Mouse (Mus musculus): Measurements from ENCODE around the gene Efcab12. TPM values are rescaled to one million over a fixed set of nuclear protein-coding genes. Genes with fewer than 3 reads are reported as not detected.
A peak's percentile ranks its signal among the peaks of the same experiment; 100 is the strongest.
"Not testable (repeated sequence)": the region's sequence is repeated elsewhere in the genome, so short reads cannot be mapped to it uniquely, and the experiment has no call there.

Efcab12 gene
- polyA plus RNA-seq, 1 experiment from 2014 or later: 0.42 TPM

GRCm38 (mm10) chr6:115867157-115867556, 28.9 kb upstream of the Efcab12 start:
- ATAC-seq (ENCODE audit: insufficient number of reproducible peaks, insufficient read depth, low FRiP score, low read depth): peak; percentile 36; the same call in 1 of the 2 replicates
- H3K4me1 ChIP-seq (ENCODE audit: control insufficient read depth in 2 of 2, insufficient read depth in 2 of 2, low read length in 2 of 2): peaks cover 4 to 11% of the 10 kb centered on the region in 2 experiments

GRCm38 (mm10) chr6:115865246-115865645, 27.0 kb upstream of the Efcab12 start:
- Histone ChIP-seq H3K27me3 (ENCODE audit: control insufficient read depth, insufficient read depth, low read length) (no peaks in the 10 kb centered on the region), H3K9ac (ENCODE audit: low read length) (no peak overlapping the region), H3K4me3 (ENCODE audit: control insufficient read depth in 1 of 2, insufficient read depth in 1 of 2, low read depth in 1 of 2, low read length in 2 of 2) (no peak overlapping the region), H3K27ac (replicated peaks in 1 of 2; ENCODE audit: control insufficient read depth in 1 of 2, insufficient read depth in 1 of 2, low read depth in 2 of 2, low read length in 2 of 2) (no peak overlapping the region), H3K4me1 (ENCODE audit: control insufficient read depth in 2 of 2, insufficient read depth in 2 of 2, low read length in 2 of 2) (peaks cover 8 to 14% of the 10 kb centered on the region in 2 experiments), H3K36me3 (ENCODE audit: control insufficient read depth, insufficient read depth, low read length) (0 out of 2 replicates have a peak, but pooled peaks cover 3% of the 10 kb centered on the region), H3K4me2 (ENCODE audit: low read length) (no peak overlapping the region), H3K9me3 (ENCODE audit: control insufficient read depth, low read length) (no peaks in the 10 kb centered on the region)
- ATAC-seq (ENCODE audit: insufficient number of reproducible peaks, insufficient read depth, low FRiP score, low read depth): no peak
- 93% methylated on average over 4 of the region's 4 CpGs for WGBS

More at GRCm38 (mm10) chr6:115867157-115867556, 28.9 kb upstream of the Efcab12 start:
- not testable (repeated sequence) for H3K27ac ChIP-seq (replicated peaks in 1 of 2; ENCODE audit: control insufficient read depth in 1 of 2, insufficient read depth in 1 of 2, low read depth in 2 of 2, low read length in 2 of 2); H3K4me3 ChIP-seq (ENCODE audit: control insufficient read depth in 1 of 2, insufficient read depth in 1 of 2, low read depth in 1 of 2, low read length in 2 of 2); H3K36me3 ChIP-seq (ENCODE audit: control insufficient read depth, insufficient read depth, low read length); H3K27me3 ChIP-seq (ENCODE audit: control insufficient read depth, insufficient read depth, low read length); H3K4me2 ChIP-seq (ENCODE audit: low read length); H3K9ac ChIP-seq (ENCODE audit: low read length); H3K9me3 ChIP-seq (ENCODE audit: control insufficient read depth, low read length)
- WGBS: no CpG with 5 or more reads among the region's 3 CpGs

- Histone ChIP-seq H3K36me3 (ENCODE audit: control insufficient read depth, insufficient read depth, low read length) (0 out of 2 replicates have a peak, but pooled peaks cover 3% of the 10 kb centered on the region), H3K9ac (ENCODE audit: low read length) (no peak overlapping the region), H3K27me3 (ENCODE audit: control insufficient read depth, insufficient read depth, low read length) (no peaks in the 10 kb centered on the region), H3K4me1 (ENCODE audit: control insufficient read depth in 2 of 2, insufficient read depth in 2 of 2, low read length in 2 of 2) (peaks cover 8 to 24% of the 10 kb centered on the region in 2 experiments), H3K27ac (replicated peaks in 1 of 2; ENCODE audit: control insufficient read depth in 1 of 2, insufficient read depth in 1 of 2, low read depth in 2 of 2, low read length in 2 of 2) (peak overlapping the region in 1 of 2 experiments; percentile 45; a peak in 1 of 4 replicates), H3K4me2 (ENCODE audit: low read length) (no peak overlapping the region), H3K9me3 (ENCODE audit: control insufficient read depth, low read length) (no peaks in the 10 kb centered on the region), H3K4me3 (ENCODE audit: control insufficient read depth in 1 of 2, insufficient read depth in 1 of 2, low read depth in 1 of 2, low read length in 2 of 2) (no peak overlapping the region)
- no peak for ATAC-seq (ENCODE audit: insufficient number of reproducible peaks, insufficient read depth, low FRiP score, low read depth)
- 48% methylated on average over 7 of the region's 7 CpGs for WGBS
Measured at GRCm38 (mm10) chr6:115863340-115863841, 25.2 kb upstream of the Efcab12 start.

DNA sequence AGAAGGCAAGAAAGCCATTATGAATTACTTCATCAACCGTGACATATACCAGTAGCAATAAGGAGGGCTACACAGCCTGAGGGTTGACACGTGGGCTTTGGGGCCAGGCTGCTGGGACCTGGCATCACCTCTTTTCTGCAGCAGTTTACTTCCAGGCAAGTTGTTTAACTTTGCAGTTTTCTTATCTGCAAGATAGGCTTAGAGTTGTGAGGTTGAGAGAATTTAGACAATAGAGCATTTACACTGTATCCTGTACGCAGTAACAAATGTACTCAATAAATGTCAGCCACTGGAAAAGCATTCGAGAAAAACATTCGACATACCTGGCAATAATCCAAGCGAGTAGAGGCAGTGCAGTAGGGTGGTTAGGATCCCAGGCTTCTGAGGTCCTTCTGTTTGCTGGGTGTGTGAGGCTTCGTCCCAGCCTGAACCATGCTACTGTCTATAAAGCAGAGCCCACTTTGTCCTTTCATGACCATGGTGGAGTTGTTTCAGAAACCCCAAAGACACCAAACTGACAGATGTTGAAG, 21.9 kb upstream of the Efcab12 start:
- H3K36me3 ChIP-seq (ENCODE audit: control insufficient read depth, insufficient read depth, low read length): 0 out of 2 replicates have a peak, but pooled peaks cover 3% of the 10 kb centered on the region
- no peaks in the 10 kb centered on the region for H3K27me3 ChIP-seq (ENCODE audit: control insufficient read depth, insufficient read depth, low read length)
- no peaks in the 10 kb centered on the region for H3K9me3 ChIP-seq (ENCODE audit: control insufficient read depth, low read length)
- H3K4me1 ChIP-seq (ENCODE audit: control insufficient read depth in 2 of 2, insufficient read depth in 2 of 2, low read length in 2 of 2): peaks cover 13 to 47% of the 10 kb centered on the region in 2 experiments
- no peak overlapping the region for H3K4me3 ChIP-seq (ENCODE audit: control insufficient read depth in 1 of 2, insufficient read depth in 1 of 2, low read depth in 1 of 2, low read length in 2 of 2)
- H3K4me2 ChIP-seq (ENCODE audit: low read length): no peak overlapping the region
- WGBS: 48% methylated on average over 7 of the region's 7 CpGs
- no peak overlapping the region for H3K9ac ChIP-seq (ENCODE audit: low read length)
- ATAC-seq (ENCODE audit: insufficient number of reproducible peaks, insufficient read depth, low FRiP score, low read depth): no peak
- peak overlapping the region in 1 of 2 experiments; percentile 28; a peak in 1 of 4 replicates for H3K27ac ChIP-seq (replicated peaks in 1 of 2; ENCODE audit: control insufficient read depth in 1 of 2, insufficient read depth in 1 of 2, low read depth in 2 of 2, low read length in 2 of 2)

DNA sequence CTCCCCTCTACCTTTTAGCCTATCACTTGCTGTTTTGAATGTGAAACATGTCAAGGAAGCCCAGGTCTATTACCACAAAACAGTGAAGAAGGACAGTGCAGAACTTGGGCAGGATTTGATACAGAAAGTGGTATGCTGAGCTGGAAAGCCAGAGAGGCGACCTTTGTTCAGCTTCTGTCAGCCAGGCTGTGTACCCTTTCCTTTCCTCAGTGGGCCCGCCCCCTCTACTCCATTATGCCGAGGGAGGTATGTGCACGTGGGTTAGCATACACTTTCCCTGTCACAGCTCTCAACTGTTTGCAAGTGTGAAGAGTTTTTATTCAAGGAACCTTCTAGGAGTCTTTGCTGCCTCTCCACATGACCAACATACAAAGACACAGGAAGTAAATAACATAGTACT, 21.0 kb upstream of the Efcab12 start:
- Histone ChIP-seq H3K27ac (replicated peaks in 1 of 2; ENCODE audit: control insufficient read depth in 1 of 2, insufficient read depth in 1 of 2, low read depth in 2 of 2, low read length in 2 of 2) (no peak overlapping the region), H3K9ac (ENCODE audit: low read length) (no peak overlapping the region), H3K36me3 (ENCODE audit: control insufficient read depth, insufficient read depth, low read length) (0 out of 2 replicates have a peak, but pooled peaks cover 2% of the 10 kb centered on the region), H3K4me3 (ENCODE audit: control insufficient read depth in 1 of 2, insufficient read depth in 1 of 2, low read depth in 1 of 2, low read length in 2 of 2) (no peak overlapping the region), H3K9me3 (ENCODE audit: control insufficient read depth, low read length) (no peaks in the 10 kb centered on the region), H3K4me2 (ENCODE audit: low read length) (no peak overlapping the region), H3K27me3 (ENCODE audit: control insufficient read depth, insufficient read depth, low read length) (no peaks in the 10 kb centered on the region), H3K4me1 (ENCODE audit: control insufficient read depth in 2 of 2, insufficient read depth in 2 of 2, low read length in 2 of 2) (peaks cover 13 to 47% of the 10 kb centered on the region in 2 experiments)
- WGBS: 58% methylated on average over 4 of the region's 4 CpGs
- ATAC-seq (ENCODE audit: insufficient number of reproducible peaks, insufficient read depth, low FRiP score, low read depth): no peak

DNA sequence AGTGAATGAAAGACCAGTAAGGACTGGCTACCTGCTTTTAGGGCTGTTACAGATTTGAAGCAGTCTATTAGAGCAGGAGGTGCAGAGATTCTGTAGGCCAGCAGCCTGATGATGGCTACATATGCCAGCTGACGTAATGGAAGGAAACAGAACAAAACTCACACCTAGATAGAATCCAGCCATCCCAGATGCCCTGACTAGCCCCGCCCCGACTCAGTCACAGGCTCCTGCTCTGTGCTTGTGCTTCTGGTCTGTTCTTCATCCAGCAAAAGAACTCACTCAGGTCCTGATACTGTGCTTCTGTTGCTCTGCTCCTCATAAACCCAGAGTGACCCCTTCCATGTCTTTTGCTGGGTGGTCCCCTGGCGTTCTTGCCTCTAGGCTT, 18.1 kb upstream of the Efcab12 start:
- no peaks in the 10 kb centered on the region for H3K9me3 ChIP-seq (ENCODE audit: control insufficient read depth, low read length)
- H3K27me3 ChIP-seq (ENCODE audit: control insufficient read depth, insufficient read depth, low read length): no peaks in the 10 kb centered on the region
- WGBS: 47% methylated on average over 4 of the region's 4 CpGs
- no peak overlapping the region for H3K9ac ChIP-seq (ENCODE audit: low read length)
- peaks cover 10 to 46% of the 10 kb centered on the region in 2 experiments for H3K4me1 ChIP-seq (ENCODE audit: control insufficient read depth in 2 of 2, insufficient read depth in 2 of 2, low read length in 2 of 2)
- H3K36me3 ChIP-seq (ENCODE audit: control insufficient read depth, insufficient read depth, low read length): no peaks in the 10 kb centered on the region
- ATAC-seq (ENCODE audit: insufficient number of reproducible peaks, insufficient read depth, low FRiP score, low read depth): no peak
- no peak overlapping the region for H3K4me3 ChIP-seq (ENCODE audit: control insufficient read depth in 1 of 2, insufficient read depth in 1 of 2, low read depth in 1 of 2, low read length in 2 of 2)
- no peak overlapping the region for H3K4me2 ChIP-seq (ENCODE audit: low read length)
- H3K27ac ChIP-seq (replicated peaks in 1 of 2; ENCODE audit: control insufficient read depth in 1 of 2, insufficient read depth in 1 of 2, low read depth in 2 of 2, low read length in 2 of 2): peak overlapping the region; percentile 25 to 53

GRCm38 (mm10) chr6:115855733-115856360, 17.6 kb upstream of the Efcab12 start:
- no peak overlapping the region for H3K4me2 ChIP-seq (ENCODE audit: low read length)
- WGBS: 71% methylated on average over 3 of the region's 3 CpGs
- no peak overlapping the region for H3K9ac ChIP-seq (ENCODE audit: low read length)
- H3K27ac ChIP-seq (replicated peaks in 1 of 2; ENCODE audit: control insufficient read depth in 1 of 2, insufficient read depth in 1 of 2, low read depth in 2 of 2, low read length in 2 of 2): peak overlapping the region in 1 of 2 experiments; percentile 53; a peak in 3 of 4 replicates
- no peaks in the 10 kb centered on the region for H3K27me3 ChIP-seq (ENCODE audit: control insufficient read depth, insufficient read depth, low read length)
- no peak overlapping the region for H3K4me3 ChIP-seq (ENCODE audit: control insufficient read depth in 1 of 2, insufficient read depth in 1 of 2, low read depth in 1 of 2, low read length in 2 of 2)
- H3K36me3 ChIP-seq (ENCODE audit: control insufficient read depth, insufficient read depth, low read length): no peaks in the 10 kb centered on the region
- H3K4me1 ChIP-seq (ENCODE audit: control insufficient read depth in 2 of 2, insufficient read depth in 2 of 2, low read length in 2 of 2): peaks cover 10 to 46% of the 10 kb centered on the region in 2 experiments
- H3K9me3 ChIP-seq (ENCODE audit: control insufficient read depth, low read length): no peaks in the 10 kb centered on the region
- no peak for ATAC-seq (ENCODE audit: insufficient number of reproducible peaks, insufficient read depth, low FRiP score, low read depth)

Data from heart, embryonic 14.5 days (tissue).